Mouse (Mus musculus) liver, embryonic 13.5 days (tissue): ENCODE data around the gene Slc35e3. TPM values are rescaled to one million over a fixed set of nuclear protein-coding genes. Genes with fewer than 3 reads are reported as not detected.
"Not testable (repeated sequence)": the region's sequence is repeated elsewhere in the genome, so short reads cannot be mapped to it uniquely, and the experiment has no call there.

Experiments
- ATAC-seq: fragments of 200-750 bp; cut with Nextera tagmentation; 2 replicates; pipeline ENCODE4 v1.8.0; 2017; ENCODE audit warnings: low read depth, mild to moderate bottlenecking, moderate number of reproducible peaks, moderate library complexity
- DNase-seq: peaks from one replicate; pipeline ENCODE4 v3.0.0; 2022
- H3K27ac ChIP-seq: fragments of 300-500 bp; sonication (generic); 2 replicates; pipeline ENCODE4 v1.5.1; 2015; ENCODE audit warnings: moderate library complexity, mild to moderate bottlenecking, inconsistent platforms
- H3K27me3 ChIP-seq: fragments of 300-500 bp; sonication (generic); 2 replicates; pipeline ENCODE4 v1.6.1; 2015; ENCODE audit warnings: mild to moderate bottlenecking, inconsistent platforms
- H3K36me3 ChIP-seq: fragments of 300-500 bp; sonication (generic); 2 replicates; pipeline ENCODE4 v1.6.1; 2015; ENCODE audit warnings: mild to moderate bottlenecking, inconsistent platforms
- H3K4me1 ChIP-seq: fragments of 300-500 bp; sonication (generic); replicated peaks from 2 replicates; pipeline ENCODE4 v1.6.1; 2015; ENCODE audit warnings: inconsistent platforms
- H3K4me2 ChIP-seq: fragments of 300-500 bp; sonication (generic); 2 replicates; pipeline ENCODE4 v1.6.1; 2015; ENCODE audit warnings: inconsistent platforms, mild to moderate bottlenecking, moderate library complexity
- H3K4me3 ChIP-seq: fragments of 300-500 bp; sonication (generic); replicated peaks from 2 replicates; pipeline ENCODE4 v1.5.1; 2015; ENCODE audit warnings: mild to moderate bottlenecking, inconsistent platforms
- H3K9ac ChIP-seq: fragments of 300-500 bp; sonication (generic); 2 replicates; pipeline ENCODE4 v1.6.1; 2015; ENCODE audit warnings: mild to moderate bottlenecking, inconsistent platforms
- H3K9me3 ChIP-seq: fragments of 300-500 bp; sonication (generic); replicated peaks from 2 replicates; pipeline ENCODE4 v1.6.1; 2016; ENCODE audit warnings: inconsistent platforms
- WGBS: fragments of 180-500 bp; shearing (Covaris S2); methylation state at CpG from one replicate; pipeline ENCODE4 v1.1.7; 2015; ENCODE audit not compliant: insufficient replicate concordance; 5-methylcytosine and 5-hydroxymethylcytosine counted together
- polyA plus RNA-seq: library from polyadenylated mRNA; unstranded; fragments of >200 nt; fragmentation: Nextera tagmentation; extraction: Ambion mirVana; gene quantifications from 2 replicates; pipeline ENCODE4 v1.2.1, GENCODE M21; 2015

Gene Slc35e3
- polyA plus RNA-seq, 1 experiment from 2014 or later, result 2.7 TPM

DNA sequence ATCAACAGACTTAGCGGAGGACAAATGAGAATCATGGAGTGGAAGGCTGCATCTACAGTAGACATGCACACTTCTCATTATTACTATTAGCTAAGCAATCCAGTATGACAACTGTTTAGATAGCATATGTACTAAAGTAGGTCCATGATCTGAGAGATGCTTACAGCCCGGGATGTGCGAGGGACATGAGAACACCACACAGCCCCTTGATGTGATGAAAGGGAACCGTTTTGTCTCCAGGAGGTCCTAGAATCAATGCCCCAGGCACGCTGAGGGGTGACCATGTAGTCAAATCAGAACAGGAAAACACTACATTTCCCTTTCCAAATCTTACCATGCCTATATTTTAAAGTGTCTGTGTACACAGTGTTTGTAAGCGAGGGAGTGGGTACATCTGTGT is 5.6 kb upstream of the Slc35e3 start:
- ATAC-seq, result no peak
- Histone ChIP-seq H3K4me2 (no peak overlapping the region), H3K9me3 (no peaks in the 10 kb centered on the region), H3K4me1 (peaks cover 17% of the 10 kb centered on the region), H3K36me3 (peaks cover 85% of the 10 kb centered on the region), H3K27ac (no peak overlapping the region), H3K9ac (no peak overlapping the region), H3K4me3 (no peak overlapping the region), H3K27me3 (no peaks in the 10 kb centered on the region)
- 87% methylated on average over 6 of the region's 6 CpGs for WGBS
- DNase-seq, result no peak

DNA sequence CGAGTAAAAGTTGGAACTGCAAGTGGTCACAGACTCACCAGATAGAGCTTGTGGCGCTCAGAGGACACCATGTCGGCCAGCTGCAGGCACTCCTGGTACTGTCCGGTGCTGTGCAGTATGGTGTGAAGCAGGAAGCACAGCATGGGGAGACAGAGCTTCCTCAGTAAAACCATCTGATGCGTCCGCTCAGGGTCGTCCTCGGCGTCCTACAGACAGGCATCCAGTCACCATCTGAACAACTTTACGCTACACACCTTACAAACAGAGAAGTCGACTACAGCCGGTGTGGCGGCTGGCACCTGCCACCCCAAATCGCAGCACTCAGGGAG is 5.1 kb upstream of the Slc35e3 start:
- peaks cover 80% of the 10 kb centered on the region for H3K36me3 ChIP-seq
- H3K4me2 ChIP-seq, result no peak overlapping the region
- no peak overlapping the region for H3K9ac ChIP-seq
- no peaks in the 10 kb centered on the region for H3K27me3 ChIP-seq
- 88% methylated on average over 14 of the region's 14 CpGs for WGBS
- H3K4me3 ChIP-seq, result no peak overlapping the region
- ATAC-seq (no peak), DNase-seq (no peak)
- no peak overlapping the region for H3K27ac ChIP-seq
- peaks cover 21% of the 10 kb centered on the region for H3K4me1 ChIP-seq
- H3K9me3 ChIP-seq, result no peaks in the 10 kb centered on the region

DNA sequence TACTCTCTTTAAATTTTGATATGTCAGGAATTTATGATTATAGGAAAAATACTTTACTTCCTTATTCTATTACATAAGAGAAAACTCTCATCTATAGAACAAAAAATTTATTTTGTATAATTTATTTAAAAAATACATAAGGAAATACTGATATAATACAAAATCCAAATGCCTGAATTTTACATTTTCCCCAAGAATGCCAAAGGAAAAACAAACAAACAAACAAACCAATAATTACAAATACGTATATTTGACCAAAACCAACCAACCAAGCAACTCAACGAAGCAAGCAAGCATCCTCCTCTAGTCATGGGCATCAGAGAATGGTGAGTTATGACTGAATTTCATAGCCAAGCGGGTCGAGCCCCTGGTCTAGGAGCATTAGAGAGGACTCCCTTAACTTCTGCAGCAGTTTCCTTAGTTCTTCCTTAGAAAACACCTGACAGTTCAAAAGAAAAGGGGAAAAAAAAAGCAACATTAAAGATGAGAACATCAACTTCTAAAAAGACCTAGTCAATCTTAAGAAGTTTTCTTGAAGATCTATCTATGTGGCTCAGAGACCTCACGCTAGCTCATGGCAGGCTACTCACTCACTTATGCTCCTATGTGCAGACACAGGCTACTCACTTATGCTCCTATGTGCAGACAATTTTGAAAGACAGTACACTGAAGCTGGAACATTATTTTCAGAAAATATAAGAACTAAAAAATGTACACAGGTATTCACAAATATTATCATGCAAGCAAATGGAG is 4.5 kb upstream of the Slc35e3 start:
- Histone ChIP-seq H3K4me2 (no peak overlapping the region), H3K36me3 (peaks cover 75% of the 10 kb centered on the region), H3K9ac (no peak overlapping the region), H3K9me3 (no peaks in the 10 kb centered on the region), H3K27me3 (no peaks in the 10 kb centered on the region), H3K4me1 (peaks cover 21% of the 10 kb centered on the region), H3K4me3 (no peak overlapping the region), H3K27ac (no peak overlapping the region)
- ATAC-seq (no peak), DNase-seq (no peak)
- WGBS, result 90% methylated on average over 5 of the region's 5 CpGs

DNA sequence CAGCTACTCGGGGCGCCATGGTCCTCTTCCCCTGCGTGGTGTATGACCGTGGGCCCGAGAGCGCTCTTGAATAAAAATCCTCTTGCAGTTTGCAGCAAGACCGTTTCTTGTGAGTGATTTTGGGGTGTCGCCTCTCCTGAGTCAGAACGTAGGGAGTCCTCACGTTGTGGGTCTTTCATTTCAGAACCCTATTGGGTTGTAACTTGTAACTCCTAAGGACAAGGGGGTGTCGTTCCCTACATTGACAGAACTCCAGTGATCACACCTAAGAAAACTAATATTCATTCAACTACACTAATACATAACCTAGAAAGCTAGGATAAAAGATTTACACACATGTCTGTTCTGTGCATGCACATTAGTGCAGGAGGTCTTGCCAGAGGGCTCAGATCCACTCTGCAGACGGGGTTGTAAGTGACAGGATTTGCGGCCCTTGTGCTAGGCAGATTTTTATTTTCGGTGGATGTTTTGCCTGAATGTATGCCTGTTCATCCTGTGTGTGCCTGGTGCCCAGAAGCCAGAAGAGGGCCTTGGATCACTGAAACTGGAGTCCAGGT is 3.7 kb upstream of the Slc35e3 start:
- H3K9ac ChIP-seq, result no peak overlapping the region
- H3K4me1 ChIP-seq, result peaks cover 29% of the 10 kb centered on the region
- no peaks in the 10 kb centered on the region for H3K9me3 ChIP-seq
- no peak for DNase-seq
- ATAC-seq, result no peak
- no peak overlapping the region for H3K4me2 ChIP-seq
- peaks cover 67% of the 10 kb centered on the region for H3K36me3 ChIP-seq
- no peak overlapping the region for H3K4me3 ChIP-seq
- no peak overlapping the region for H3K27ac ChIP-seq
- 88% methylated on average over 14 of the region's 14 CpGs for WGBS
- no peaks in the 10 kb centered on the region for H3K27me3 ChIP-seq

DNA sequence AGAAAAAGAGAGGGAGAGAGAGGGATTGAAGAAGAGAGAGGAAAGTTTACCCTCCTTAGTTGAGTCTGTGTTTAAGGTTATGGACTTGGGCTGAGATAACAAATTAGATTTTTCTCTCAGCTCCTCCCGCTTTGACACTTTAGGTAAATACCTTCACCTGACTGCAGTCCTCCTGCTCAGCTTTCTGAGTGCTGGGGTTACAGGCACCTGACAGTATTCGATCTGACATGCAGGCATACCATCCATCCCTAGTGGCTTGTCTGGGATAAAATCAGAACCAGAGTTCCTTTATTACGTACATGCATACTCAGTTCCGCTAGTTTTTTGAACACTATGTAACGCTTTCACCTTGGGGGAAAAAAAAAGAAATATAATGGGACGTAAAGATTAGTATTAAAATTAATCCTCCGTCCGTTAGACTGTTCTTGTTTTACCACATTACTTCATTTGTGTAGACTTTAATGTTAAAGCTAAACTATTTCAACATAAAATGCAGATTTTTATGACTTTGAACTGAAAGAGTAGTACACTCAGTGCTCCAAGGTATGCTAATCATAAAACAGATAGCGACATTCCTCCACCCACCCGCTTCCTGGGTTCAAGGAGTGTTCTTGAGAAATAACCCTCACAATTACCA is 3.0 kb upstream of the Slc35e3 start:
- Histone ChIP-seq H3K36me3 (peaks cover 60% of the 10 kb centered on the region), H3K9me3 (no peaks in the 10 kb centered on the region), H3K4me1 (peaks cover 26% of the 10 kb centered on the region), H3K4me3 (no peak overlapping the region), H3K27ac (no peak overlapping the region), H3K4me2 (no peak overlapping the region), H3K9ac (no peak overlapping the region), H3K27me3 (no peaks in the 10 kb centered on the region)
- WGBS, result 92% methylated on average over 10 of the region's 10 CpGs
- ATAC-seq, result no peak
- no peak for DNase-seq

DNA sequence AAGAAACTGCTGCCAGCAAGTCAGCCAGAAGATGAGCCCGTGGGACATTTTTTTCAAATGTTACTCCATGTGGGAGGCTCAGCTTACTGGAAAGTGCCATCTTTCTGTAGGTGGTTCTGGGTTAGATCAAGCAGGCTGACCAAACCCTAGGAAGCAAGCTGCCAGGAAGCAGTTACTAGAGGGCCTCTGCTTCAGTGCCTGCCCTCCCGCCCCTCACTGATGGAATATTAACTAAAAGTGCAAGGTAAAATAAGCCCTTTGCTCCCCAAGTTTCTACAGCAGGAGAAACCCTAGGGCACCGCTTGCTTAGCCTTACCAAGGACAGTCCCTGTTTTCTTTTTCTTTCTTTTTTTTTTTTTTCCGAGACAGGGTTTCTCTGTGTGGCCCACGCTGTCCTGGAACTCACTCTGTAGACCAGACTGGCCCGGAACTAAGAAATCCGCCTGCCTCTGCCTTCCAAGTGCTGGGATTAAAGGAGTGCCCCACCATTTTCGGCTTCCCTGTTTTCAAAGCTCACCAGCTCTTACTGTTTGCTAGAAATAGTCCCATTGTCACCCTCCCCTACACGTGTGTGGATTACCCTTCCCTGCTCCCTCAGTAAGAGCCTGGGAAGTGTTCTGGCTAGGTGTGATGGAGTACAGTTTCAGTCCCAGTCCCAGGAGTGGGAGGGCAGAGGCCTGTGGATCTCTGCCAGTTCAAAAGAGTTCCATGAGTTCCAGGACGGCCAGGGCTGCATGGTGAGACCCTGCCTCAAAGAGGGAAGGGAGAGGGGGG is 2.3 kb upstream of the Slc35e3 start:
- DNase-seq, result no peak

DNA sequence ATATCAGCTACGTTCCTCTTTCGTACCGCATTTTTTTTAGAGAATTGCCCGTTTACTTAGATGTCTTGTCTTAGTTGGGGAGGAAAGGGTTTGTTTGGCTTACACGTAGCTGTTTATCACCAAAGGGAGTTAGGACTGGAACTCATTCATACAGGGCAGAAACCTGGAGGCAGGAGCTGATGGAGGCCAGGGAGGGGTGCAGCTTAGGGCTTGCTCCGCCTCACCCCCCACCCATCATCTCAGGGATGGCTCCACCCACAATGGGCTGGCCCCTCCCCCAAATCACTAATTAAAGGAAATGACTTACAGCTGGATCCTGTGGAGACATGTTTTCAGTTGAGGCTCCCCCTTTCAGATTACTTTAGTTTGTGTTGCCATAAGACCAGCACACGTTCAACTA is 1.5 kb upstream of the Slc35e3 start:
- Histone ChIP-seq H3K27me3 (no peaks in the 10 kb centered on the region), H3K9me3 (no peaks in the 10 kb centered on the region), H3K4me1 (peaks cover 26% of the 10 kb centered on the region), H3K4me2 (no peak overlapping the region), H3K36me3 (peaks cover 49% of the 10 kb centered on the region), H3K9ac (no peak overlapping the region), H3K4me3 (no peak overlapping the region), H3K27ac (no peak overlapping the region)
- DNase-seq (no peak), ATAC-seq (no peak)
- 78% methylated on average over 7 of the region's 7 CpGs for WGBS

More for the DNA sequence above, 2.3 kb upstream of the Slc35e3 start:
- Histone ChIP-seq H3K9me3 (no peaks in the 10 kb centered on the region), H3K9ac (no peak overlapping the region), H3K4me1 (peaks cover 26% of the 10 kb centered on the region), H3K27me3 (no peaks in the 10 kb centered on the region), H3K27ac (no peak overlapping the region), H3K36me3 (peaks cover 54% of the 10 kb centered on the region), H3K4me2 (no peak overlapping the region), H3K4me3 (no peak overlapping the region)
- 85% methylated on average over 10 of the region's 10 CpGs for WGBS
- ATAC-seq, result no peak

DNA sequence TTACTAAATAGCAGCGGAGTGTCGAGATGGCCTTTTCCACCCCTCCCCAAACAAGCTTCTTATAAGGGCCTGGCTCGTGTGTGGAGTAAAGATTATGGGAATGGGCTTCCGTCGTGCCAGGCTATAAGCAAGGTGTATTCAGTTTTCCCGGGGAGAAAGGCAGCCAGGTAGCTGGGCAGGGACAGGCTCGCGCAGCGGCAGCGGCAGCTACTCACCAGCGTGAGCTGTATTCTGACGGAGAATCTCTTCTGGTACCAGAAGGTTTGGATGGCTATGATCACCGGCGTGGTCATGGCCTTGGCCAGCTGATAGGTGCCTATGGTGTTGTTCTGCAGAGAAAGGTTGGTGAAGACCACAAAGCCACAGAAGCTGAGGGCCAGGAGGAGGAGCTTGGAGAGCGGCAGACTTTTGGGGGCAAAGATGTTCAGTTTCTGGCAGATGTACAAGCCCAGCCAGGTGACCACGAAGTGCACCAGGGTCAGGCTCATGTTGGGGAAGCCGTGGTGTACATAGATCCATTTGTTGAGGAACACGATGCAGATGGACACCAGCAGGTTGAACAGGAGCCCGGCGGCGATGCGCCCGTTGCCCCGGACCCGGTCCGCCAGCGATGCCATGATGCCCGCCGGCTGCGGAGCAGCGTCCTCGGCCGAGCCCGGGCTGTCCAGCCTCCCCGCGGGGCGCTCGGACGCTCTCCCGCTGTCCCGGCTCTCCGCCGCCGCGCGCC is 432 bp downstream of the Slc35e3 start:
- Histone ChIP-seq H3K9ac (peak overlapping the region; percentile 62), H3K4me3 (peak overlapping the region; percentile 59), H3K36me3 (peaks cover 30% of the 10 kb centered on the region), H3K4me2 (peak overlapping the region; percentile 78), H3K4me1 (peaks cover 26% of the 10 kb centered on the region)
- not testable (repeated sequence) for H3K27me3 ChIP-seq, DNase-seq, H3K9me3 ChIP-seq, H3K27ac ChIP-seq
- under 1% methylated on average over 17 of the region's 46 CpGs for WGBS
- ATAC-seq, result peak; percentile 1

DNA sequence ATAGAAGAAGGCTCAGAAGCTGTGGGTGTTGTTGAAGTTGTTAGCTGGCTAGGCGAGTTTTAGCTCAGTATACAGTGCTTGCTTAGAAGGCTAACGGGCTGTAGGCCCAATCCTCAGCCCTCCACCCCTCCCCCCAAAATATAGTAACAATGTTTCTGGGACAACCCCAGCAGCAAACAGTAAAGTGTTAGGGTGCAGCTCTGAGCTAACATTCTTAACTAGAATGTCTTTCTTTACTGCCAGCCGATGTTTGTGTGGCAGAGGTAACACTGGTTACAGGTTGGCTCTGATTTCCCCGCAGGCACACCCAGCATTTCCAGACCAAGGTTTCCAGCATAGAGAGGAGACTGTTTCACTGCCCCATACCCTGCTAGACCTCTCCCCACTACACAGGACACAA is 2.2 kb downstream of the Slc35e3 start:
- Histone ChIP-seq H3K36me3 (peaks cover 20% of the 10 kb centered on the region), H3K9me3 (no peaks in the 10 kb centered on the region), H3K4me3 (no peak overlapping the region), H3K9ac (no peak overlapping the region), H3K4me2 (no peak overlapping the region), H3K4me1 (peaks cover 28% of the 10 kb centered on the region), H3K27ac (no peak overlapping the region), H3K27me3 (no peaks in the 10 kb centered on the region)
- DNase-seq (no peak), ATAC-seq (no peak)
- WGBS, result 75% methylated on average over 4 of the region's 4 CpGs

DNA sequence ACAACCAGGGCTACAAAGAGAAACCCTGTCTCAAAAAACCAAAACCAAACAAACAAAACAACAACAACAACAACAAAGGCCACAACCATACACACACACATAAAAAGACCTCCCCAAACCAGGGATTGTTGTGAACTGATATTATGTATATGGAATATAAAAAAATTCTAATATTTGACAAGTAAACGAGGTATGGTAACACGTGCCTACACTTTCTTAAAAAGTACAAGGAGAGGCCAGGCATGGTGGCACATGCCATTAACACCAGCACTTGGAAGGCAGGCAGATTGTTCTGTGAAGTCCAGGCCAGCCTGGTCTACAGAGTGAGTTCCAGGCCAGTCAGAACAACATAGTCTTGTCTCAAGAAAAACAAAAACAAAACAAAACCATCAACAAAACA is 3.0 kb downstream of the Slc35e3 start:
- Histone ChIP-seq H3K27me3 (no peaks in the 10 kb centered on the region), H3K36me3 (peaks cover 18% of the 10 kb centered on the region), H3K4me2 (no peak overlapping the region), H3K9me3 (no peaks in the 10 kb centered on the region), H3K4me3 (no peak overlapping the region), H3K9ac (no peak overlapping the region), H3K27ac (no peak overlapping the region), H3K4me1 (peaks cover 31% of the 10 kb centered on the region)
- no peak for ATAC-seq
- no peak for DNase-seq
- 57% methylated on average over 2 of the region's 2 CpGs for WGBS

DNA sequence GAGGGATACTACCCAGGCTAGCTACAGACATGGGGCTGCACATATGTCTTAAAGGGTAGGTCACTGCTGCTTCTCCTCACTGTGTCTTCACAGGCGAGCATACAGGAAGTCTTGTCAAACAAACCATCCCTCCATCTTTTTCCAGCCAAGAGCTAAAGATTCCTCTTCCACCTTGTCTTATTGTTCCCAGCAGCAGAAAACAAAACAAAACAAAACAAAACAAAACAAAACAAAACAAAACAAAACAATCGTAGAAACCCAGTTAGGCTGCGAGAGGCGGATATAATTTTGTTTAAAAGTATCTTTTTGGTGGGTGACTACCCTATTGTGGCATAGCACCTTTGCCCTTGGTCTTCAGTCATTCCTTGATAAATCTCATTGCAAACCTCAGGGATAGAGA is 3.5 kb downstream of the Slc35e3 start:
- no peaks in the 10 kb centered on the region for H3K9me3 ChIP-seq
- no peak overlapping the region for H3K4me3 ChIP-seq
- no peak overlapping the region for H3K4me2 ChIP-seq
- ATAC-seq (no peak), DNase-seq (no peak)
- 77% methylated on average over 4 of the region's 4 CpGs for WGBS
- no peak overlapping the region for H3K27ac ChIP-seq
- no peak overlapping the region for H3K9ac ChIP-seq
- H3K27me3 ChIP-seq, result no peaks in the 10 kb centered on the region
- peaks cover 14% of the 10 kb centered on the region; the same call in 1 of the 2 replicates for H3K36me3 ChIP-seq
- peaks cover 28% of the 10 kb centered on the region for H3K4me1 ChIP-seq
